Mouse (Mus musculus) heart, adult 2 months (tissue): ENCODE results near the gene Qrfp. TPM values are rescaled to one million over a fixed set of nuclear protein-coding genes. Genes with fewer than 3 reads are reported as not detected.

Experiments used
- DNase-seq, 2 experiments: peaks; one replicate each; pipeline ENCODE4 v3.0.0; 2021
- H3K27ac ChIP-seq: fragments of 200-600 bp; 2 replicates; pipeline ENCODE4 v1.8.1; 2022
- H3K27me3 ChIP-seq: fragments of 200-500 bp; 2 replicates; pipeline ENCODE4 v1.6.1; 2012; ENCODE audit warnings: mild to moderate bottlenecking, low read length, inconsistent platforms, mixed read lengths; ENCODE audit not compliant: control insufficient read depth, insufficient read depth
- H3K36me3 ChIP-seq: fragments of 200-500 bp; 2 replicates; pipeline ENCODE4 v1.6.1; 2012; ENCODE audit warnings: low read length, inconsistent platforms; ENCODE audit not compliant: control insufficient read depth, insufficient read depth
- H3K4me1 ChIP-seq: fragments of 200-500 bp; 2 replicates; pipeline ENCODE4 v1.6.1; 2011; ENCODE audit warnings: low read length; ENCODE audit not compliant: control insufficient read depth, insufficient read depth
- H3K4me3 ChIP-seq: fragments of 200-600 bp; 2 replicates; pipeline ENCODE4 v1.8.1; 2022
- H3K79me2 ChIP-seq: fragments of 200-500 bp; replicated peaks from 2 replicates; pipeline ENCODE4 v1.6.1; 2012; ENCODE audit warnings: mild to moderate bottlenecking, inconsistent platforms, low read length, moderate library complexity, mixed read lengths; ENCODE audit not compliant: control insufficient read depth, insufficient read depth
- H3K9ac ChIP-seq: fragments of 200-500 bp; 2 replicates; pipeline ENCODE4 v1.6.1; 2012; ENCODE audit warnings: low read depth, mild to moderate bottlenecking, control low read depth, inconsistent platforms, low read length, mixed read lengths
- CTCF ChIP-seq: fragments of 200-600 bp; IDR thresholded peaks from 2 replicates; pipeline ENCODE4 v1.8.1; 2022; ENCODE audit warnings: antibody characterized with exemption, mild to moderate bottlenecking, moderate library complexity
- EP300 ChIP-seq: fragments of 200-500 bp; IDR thresholded peaks from 2 replicates; pipeline ENCODE4 v1.6.1; 2011; ENCODE audit warnings: low read depth, low read length, control low read depth; ENCODE audit not compliant: insufficient read depth
- POLR2A ChIP-seq: fragments of 200-500 bp; IDR thresholded peaks from 2 replicates; pipeline ENCODE4 v1.6.1; 2011; ENCODE audit warnings: mild to moderate bottlenecking, low read depth, low read length, control low read depth; ENCODE audit not compliant: insufficient read depth
- WGBS: fragments of 180-500 bp; shearing (Covaris S2); methylation state at CpG from one replicate; pipeline ENCODE4 v1.1.7; 2018; 5-methylcytosine and 5-hydroxymethylcytosine counted together
- intact Hi-C: fragments of 180-260 bp; cut with DNase I; formaldehyde crosslinking; loops from one replicate; pipeline ENCODE4 v1.15.1; 2025
- polyA plus RNA-seq: library from polyadenylated mRNA; depleted of rRNA; stranded (reverse); fragments of >200 nt; gene quantifications from 2 replicates; pipeline ENCODE4 v1.2.3, GENCODE M21; 2012
- total RNA-seq, 2 experiments: library from RNA; stranded (reverse); gene quantifications; 2 replicates each; pipeline ENCODE4 v1.2.3; 2021

Qrfp gene
- total and polyA plus RNA-seq, 3 experiments, result 0.04 TPM; not detected in 2

DNA sequence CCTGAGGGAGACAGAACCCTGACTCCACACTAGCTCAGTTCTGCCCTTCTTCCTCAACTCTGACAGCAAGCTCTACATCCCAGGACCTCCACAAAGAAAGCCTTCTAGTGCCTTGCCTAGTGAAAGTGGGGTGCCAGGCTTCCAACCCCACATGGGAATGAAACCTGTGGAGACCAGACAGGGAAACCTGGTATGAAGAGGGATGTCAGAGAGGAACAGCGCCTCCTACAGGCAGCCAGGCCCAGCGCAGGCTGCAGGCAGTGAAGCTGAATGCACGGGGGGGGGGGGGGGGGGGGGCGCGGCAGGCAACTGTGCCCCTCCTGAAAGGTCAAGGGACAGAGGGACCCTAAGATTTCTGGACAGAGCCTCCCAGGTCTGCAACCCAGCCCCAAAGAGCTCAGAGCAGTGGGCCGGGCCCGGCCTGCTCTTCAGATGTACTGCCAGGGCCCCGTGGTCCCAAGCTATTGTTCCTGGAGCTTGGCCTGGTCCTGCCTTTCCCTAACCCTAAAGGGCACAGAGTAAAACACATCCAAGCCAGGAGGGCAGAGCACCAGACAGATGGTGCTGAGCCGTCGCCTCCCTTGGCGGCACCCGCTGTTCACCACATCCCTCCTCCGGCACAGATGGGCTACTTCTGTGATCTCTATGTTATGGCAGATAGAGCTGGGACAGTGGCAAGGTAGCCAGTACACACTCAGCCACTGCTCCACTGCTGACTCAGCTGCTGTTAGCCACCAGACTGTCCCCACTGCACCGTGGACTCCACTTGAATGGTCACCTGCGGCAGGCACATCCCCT, 13.8 kb upstream of the Qrfp start:
- TF ChIP-seq CTCF (peak; percentile 62), EP300 (no peak), POLR2A (no peak)

DNA sequence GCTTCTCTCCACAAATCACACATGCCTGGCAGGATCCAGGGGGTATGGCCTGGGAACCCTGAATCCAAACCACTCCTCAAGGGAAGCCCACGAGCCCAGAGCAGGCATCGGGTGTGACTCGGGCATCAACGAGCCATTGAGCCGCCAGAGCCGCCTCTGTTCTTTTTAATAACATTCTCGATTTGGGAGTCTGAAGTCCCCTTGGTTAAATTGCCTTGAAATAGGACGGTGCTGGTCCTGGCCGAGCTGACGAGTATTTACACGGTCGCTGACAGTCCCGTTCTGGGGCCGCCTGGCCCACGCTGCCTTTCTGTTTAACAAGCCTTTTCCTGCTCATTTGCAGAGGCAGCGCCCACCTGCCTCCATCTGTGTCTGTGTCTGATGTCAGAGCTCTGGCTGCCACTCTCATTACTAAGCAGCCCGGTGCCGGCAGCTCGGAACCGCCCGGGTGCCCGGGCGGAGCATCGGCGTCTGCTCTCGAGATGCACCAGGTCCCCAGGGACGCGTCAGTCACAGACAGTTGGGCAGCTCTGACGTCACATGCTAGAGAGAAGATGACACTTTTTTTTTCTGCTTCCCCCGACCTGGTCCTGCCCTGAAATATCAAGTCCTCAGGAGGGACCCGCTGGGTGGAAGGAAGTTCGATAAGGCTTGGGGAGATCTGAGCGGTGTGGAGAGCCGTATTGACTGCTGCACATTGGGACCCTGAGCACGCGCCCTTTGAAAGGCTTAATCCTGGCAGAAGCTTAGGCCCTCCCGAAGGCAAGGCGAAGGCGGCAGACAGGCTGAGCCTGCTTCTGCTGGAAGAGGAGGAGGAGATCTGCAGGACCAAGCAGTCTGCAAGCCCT, 12.4 kb upstream of the Qrfp start:
- Histone ChIP-seq H3K27me3 (peaks cover 8% of the 10 kb centered on the region), H3K36me3 (no peaks in the 10 kb centered on the region)

More for the DNA sequence above, 13.8 kb upstream of the Qrfp start:
- intact Hi-C loops, result no loop called here
- H3K36me3 ChIP-seq, result no peaks in the 10 kb centered on the region
- peaks cover 8% of the 10 kb centered on the region for H3K27me3 ChIP-seq
- H3K4me3 ChIP-seq, result no peak overlapping the region
- WGBS, result 78% methylated on average over 12 of the region's 15 CpGs
- H3K4me1 ChIP-seq, result no peaks in the 10 kb centered on the region
- H3K27ac ChIP-seq, result no peak overlapping the region
- H3K79me2 ChIP-seq, result no peaks in the 10 kb centered on the region
- H3K9ac ChIP-seq, result no peak overlapping the region
- no peak for DNase-seq

GRCm38 (mm10) chr2:31815367-31815766, 5.0 kb upstream of the Qrfp start:
- intact Hi-C loops, result loop anchor here (2.0 kb wide), 1 partner anchor 99 kb away; no protein-coding TSS in a partner anchor
- no peaks in the 10 kb centered on the region for H3K27me3 ChIP-seq
- H3K4me3 ChIP-seq, result no peak overlapping the region
- TF ChIP-seq EP300, result no peak
- TF ChIP-seq POLR2A, result no peak
- peak; percentile 65 for TF ChIP-seq CTCF
- H3K79me2 ChIP-seq, result no peaks in the 10 kb centered on the region
- H3K36me3 ChIP-seq, result no peaks in the 10 kb centered on the region
- H3K9ac ChIP-seq, result no peak overlapping the region
- H3K4me1 ChIP-seq, result no peaks in the 10 kb centered on the region
- no peak overlapping the region for H3K27ac ChIP-seq
- peak in 1 of 2 experiments; percentile 47 for DNase-seq
- WGBS, result 19% methylated on average over 5 of the region's 5 CpGs

More for the DNA sequence above, 12.4 kb upstream of the Qrfp start:
- intact Hi-C loops, result no loop called here
- peak in 1 of 2 experiments; percentile 60 for DNase-seq
- Histone ChIP-seq H3K79me2 (no peaks in the 10 kb centered on the region), H3K9ac (no peak overlapping the region), H3K4me3 (no peak overlapping the region), H3K4me1 (no peaks in the 10 kb centered on the region), H3K27ac (no peak overlapping the region)
- 12% methylated on average over 39 of the region's 39 CpGs for WGBS
- TF ChIP-seq EP300 (no peak), CTCF (no peak), POLR2A (no peak)

DNA sequence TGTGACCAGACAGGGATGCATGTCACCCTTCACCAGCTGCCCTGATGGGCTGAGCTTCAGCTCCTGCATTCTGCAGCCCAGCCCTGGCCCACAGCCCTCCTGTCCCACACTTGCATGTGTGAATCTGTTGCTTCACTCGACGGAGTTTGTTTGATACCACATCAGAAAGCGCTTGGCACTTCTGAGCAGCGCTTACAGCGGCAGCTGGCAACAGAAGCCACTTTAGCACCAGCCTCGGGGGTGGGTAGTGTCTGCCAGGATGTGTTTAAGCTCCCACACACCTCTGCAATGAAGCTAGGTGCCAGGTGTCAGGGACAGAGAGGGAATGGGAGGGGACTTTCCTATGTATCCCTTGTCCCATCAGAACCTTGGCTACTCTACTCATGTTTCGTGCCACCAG, 4.3 kb upstream of the Qrfp start:
- no peaks in the 10 kb centered on the region for H3K4me1 ChIP-seq
- no peak for TF ChIP-seq EP300
- TF ChIP-seq CTCF, result no peak
- no peak for TF ChIP-seq POLR2A
- no peak overlapping the region for H3K27ac ChIP-seq
- no peak overlapping the region for H3K9ac ChIP-seq
- WGBS, result 64% methylated on average over 7 of the region's 7 CpGs
- DNase-seq, result no peak
- intact Hi-C loops, result loop anchor here (2.0 kb wide), 1 partner anchor 100 kb away; no protein-coding TSS in a partner anchor
- H3K4me3 ChIP-seq, result no peak overlapping the region
- H3K36me3 ChIP-seq, result no peaks in the 10 kb centered on the region
- H3K27me3 ChIP-seq, result no peaks in the 10 kb centered on the region
- H3K79me2 ChIP-seq, result no peaks in the 10 kb centered on the region

DNA sequence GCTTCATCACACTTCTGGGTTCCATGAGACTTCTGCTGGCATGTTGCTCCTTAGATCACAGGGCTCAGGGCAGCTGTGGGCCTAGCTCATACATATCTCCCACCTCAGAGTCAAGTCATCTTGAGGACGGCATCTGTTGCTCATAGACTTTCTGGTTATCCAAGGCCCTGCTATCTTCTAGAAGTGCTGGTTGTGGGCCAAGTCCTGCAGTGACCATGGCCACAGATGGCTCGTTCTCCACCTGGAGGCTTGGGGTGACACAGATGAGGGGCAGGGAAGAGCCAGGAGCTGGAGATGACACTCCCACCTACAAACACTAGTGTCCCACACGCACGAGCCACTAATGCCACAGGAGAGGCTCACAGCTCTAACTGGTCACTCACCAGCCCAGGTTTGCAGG, 3.3 kb upstream of the Qrfp start:
- TF ChIP-seq POLR2A, result no peak
- no peak for TF ChIP-seq CTCF
- TF ChIP-seq EP300, result no peak
- intact Hi-C loops, result loop anchor here (2.0 kb wide), 1 partner anchor 101 kb away; no protein-coding TSS in a partner anchor
- Histone ChIP-seq H3K36me3 (no peaks in the 10 kb centered on the region), H3K4me1 (no peaks in the 10 kb centered on the region), H3K4me3 (no peak overlapping the region), H3K9ac (no peak overlapping the region), H3K79me2 (no peaks in the 10 kb centered on the region), H3K27ac (no peak overlapping the region), H3K27me3 (no peaks in the 10 kb centered on the region)
- no peak for DNase-seq
- WGBS, result 72% methylated on average over 4 of the region's 4 CpGs
